Comparison of ENCODE assay signal across 22 mouse cellular contexts in the genomic region with DNA sequence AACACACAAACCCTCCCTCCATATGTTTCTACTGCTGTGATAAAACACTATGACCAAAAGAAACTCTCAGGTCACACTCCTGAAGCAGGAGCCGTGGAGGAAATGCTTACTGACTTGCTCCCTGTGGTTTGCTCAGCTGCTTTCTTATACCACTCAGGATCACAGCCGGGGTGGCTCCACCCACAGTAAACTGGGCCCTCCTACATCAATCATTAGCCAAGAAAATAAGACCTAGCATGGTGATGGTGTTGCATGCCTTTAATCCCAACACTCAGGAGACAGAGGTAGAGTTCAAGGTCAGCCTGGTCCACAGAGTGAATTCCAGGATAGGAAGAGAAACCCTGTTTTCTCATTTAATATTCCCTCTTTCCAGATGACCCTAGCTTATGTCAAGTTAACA. TPM values are rescaled to one million over a fixed set of nuclear protein-coding genes. Genes with fewer than 3 reads are reported as not detected.
A peak's percentile ranks its signal among the peaks of the same experiment; 100 is the strongest.
DNase-seq lines count a peak whose midpoint lies in the region; ATAC-seq lines count a peak whose summit lies in the region.
"Had no signal": no experiment of that assay in that cellular context is flagged by ENCODE, and none has a peak within 500 bp of the region (broad histone marks: within the 10 kb centered on the region; RNA-seq: fewer than 3 reads in every experiment).

No protein-coding gene starts in this region.

- DNase-seq in ES-CJ7 (ENCODE audit: low read depth, low spot score) = peak; percentile 66
- DNase-seq in ZHBTc4 (ENCODE audit: low read depth, low spot score) = peak; percentile 72
- DNase-seq in kidney, adult 9 months = peak; percentile 69
- DNase-seq in forebrain, embryonic 10.5 days (ENCODE audit: extremely low spot score, low spot score) = no peak
- no peak for DNase-seq in layer of hippocampus, adult 11-12 months (ENCODE audit: low spot score)
- DNase-seq in testis, postnatal 14 days (ENCODE audit: low spot score) = no peak
- DNase-seq: adrenal gland, adult 2 months; cerebellum, adult 11 months; cerebellum, postnatal 25 days; embryo, embryonic 11 days; gastrocnemius, adult 2 months; heart, postnatal 14 days; liver, embryonic 13.5 days; right cerebral cortex, postnatal 4 days; thymus, adult 18-20 months had no signal

- H3K27ac ChIP-seq in stomach, embryonic 14.5 days (ENCODE audit: low read length) = no peak overlapping the region; the same call in 1 of the 2 replicates
- H3K27ac ChIP-seq in forebrain, embryonic 10.5 days = no peak overlapping the region
- H3K27ac ChIP-seq in forebrain, embryonic 15.5 days (replicated peaks) = no peak overlapping the region
- H3K27ac ChIP-seq: gastrocnemius, adult 2 months; hindbrain, embryonic 12.5 days; liver, embryonic 13.5 days; lung, embryonic 15.5 days; macrophage; midbrain, embryonic 10.5 days had no signal

- no peak overlapping the region for H3K4me2 ChIP-seq in stomach, embryonic 14.5 days (replicated peaks; ENCODE audit: low read depth, low read length)
- H3K4me2 ChIP-seq in forebrain, embryonic 15.5 days (replicated peaks) = no peak overlapping the region
- H3K4me2 ChIP-seq: heart, embryonic 11.5 days; hindbrain, embryonic 12.5 days; liver, embryonic 13.5 days; lung, embryonic 15.5 days had no signal

- H3K9ac ChIP-seq in stomach, embryonic 14.5 days (replicated peaks; ENCODE audit: low read depth, low read length) = no peak overlapping the region
- H3K9ac ChIP-seq in forebrain, embryonic 15.5 days (replicated peaks) = no peak overlapping the region
- H3K9ac ChIP-seq: hindbrain, embryonic 12.5 days; liver, embryonic 13.5 days; lung, embryonic 15.5 days had no signal

- H3K36me3 ChIP-seq in stomach, embryonic 14.5 days (ENCODE audit: control insufficient read depth, insufficient read depth, low read length) = peaks cover 24% of the 10 kb centered on the region
- H3K36me3 ChIP-seq in forebrain, embryonic 10.5 days (replicated peaks) = peaks cover 88% of the 10 kb centered on the region
- H3K36me3 ChIP-seq in forebrain, embryonic 15.5 days = peaks cover 8% of the 10 kb centered on the region; the same call in 1 of the 2 replicates

- 0 out of 2 replicates have a peak, but pooled peaks have one; percentile 46 for ATAC-seq in stomach, embryonic 14.5 days (ENCODE audit: insufficient number of reproducible peaks, insufficient read depth, low FRiP score, low read depth)
- ATAC-seq in forebrain, embryonic 15.5 days (replicated peaks) = no peak

- H3K9me3 ChIP-seq in stomach, embryonic 14.5 days (ENCODE audit: control insufficient read depth, low read depth, low read length) = no peaks in the 10 kb centered on the region
- no peaks in the 10 kb centered on the region for H3K9me3 ChIP-seq in forebrain, embryonic 10.5 days
- no peaks in the 10 kb centered on the region for H3K9me3 ChIP-seq in forebrain, embryonic 15.5 days
- H3K9me3 ChIP-seq: hindbrain, embryonic 12.5 days; liver, embryonic 13.5 days; lung, embryonic 15.5 days; midbrain, embryonic 10.5 days had no signal

- no peaks in the 10 kb centered on the region for H3K4me1 ChIP-seq in stomach, embryonic 14.5 days (ENCODE audit: control insufficient read depth, insufficient read depth, low read length)
- no peaks in the 10 kb centered on the region for H3K4me1 ChIP-seq in forebrain, embryonic 10.5 days
- no peaks in the 10 kb centered on the region for H3K4me1 ChIP-seq in forebrain, embryonic 15.5 days
- H3K4me1 ChIP-seq: hindbrain, embryonic 12.5 days; liver, embryonic 13.5 days; lung, embryonic 15.5 days; midbrain, embryonic 10.5 days had no signal

- no peaks in the 10 kb centered on the region for H3K27me3 ChIP-seq in stomach, embryonic 14.5 days (ENCODE audit: control insufficient read depth, insufficient read depth, low read length)
- no peaks in the 10 kb centered on the region for H3K27me3 ChIP-seq in forebrain, embryonic 10.5 days (ENCODE audit: poor library complexity, severe bottlenecking)
- no peaks in the 10 kb centered on the region for H3K27me3 ChIP-seq in forebrain, embryonic 15.5 days
- H3K27me3 ChIP-seq: hindbrain, embryonic 12.5 days; liver, embryonic 13.5 days; lung, embryonic 15.5 days had no signal

- 62% methylated on average over 2 of the region's 2 CpGs for WGBS in stomach, embryonic 14.5 days
- 82% methylated on average over 2 of the region's 2 CpGs for WGBS in forebrain, embryonic 10.5 days
- 83% methylated on average over 2 of the region's 2 CpGs for WGBS in forebrain, embryonic 15.5 days

- H3K4me3 ChIP-seq in stomach, embryonic 14.5 days (ENCODE audit: low read depth, low read length) = no peak overlapping the region
- H3K4me3 ChIP-seq in forebrain, embryonic 10.5 days = no peak overlapping the region
- no peak overlapping the region for H3K4me3 ChIP-seq in forebrain, embryonic 15.5 days
- H3K4me3 ChIP-seq: gastrocnemius, adult 2 months; hindbrain, embryonic 12.5 days; liver, embryonic 13.5 days; lung, embryonic 15.5 days; midbrain, embryonic 10.5 days had no signal

RNA-seq across cellular contexts. Expression of gene Snapc5, which starts 20.8 kb away (rescaled TPM):
- 27.9 and 28.0 TPM in 2 replicates for polyA plus RNA-seq in stomach, embryonic 14.5 days (2014; fragmentation: Nextera tagmentation; extraction: Ambion mirVana)
- polyA plus RNA-seq in forebrain, embryonic 10.5 days (2016; fragmentation: Nextera tagmentation; extraction: Ambion mirVana) = 35.6 and 38.1 TPM in 2 replicates
- polyA plus RNA-seq in forebrain, embryonic 15.5 days (2015; fragmentation: Nextera tagmentation; extraction: Ambion mirVana) = 35.4 and 39.0 TPM in 2 replicates

RNA-seq across cellular contexts. Expression of gene Rpl4, which starts 26.7 kb away (rescaled TPM):
- 1,335 and 1,376 TPM in 2 replicates for polyA plus RNA-seq in stomach, embryonic 14.5 days (2014; fragmentation: Nextera tagmentation; extraction: Ambion mirVana)
- polyA plus RNA-seq in forebrain, embryonic 10.5 days (2016; fragmentation: Nextera tagmentation; extraction: Ambion mirVana) = 1,283 and 1,312 TPM in 2 replicates
- 734 and 758 TPM in 2 replicates for polyA plus RNA-seq in forebrain, embryonic 15.5 days (2015; fragmentation: Nextera tagmentation; extraction: Ambion mirVana)

RNA-seq across cellular contexts. Expression of gene Zwilch, which starts 27.0 kb away (rescaled TPM):
- 30.7 and 32.3 TPM in 2 replicates for polyA plus RNA-seq in stomach, embryonic 14.5 days (2014; fragmentation: Nextera tagmentation; extraction: Ambion mirVana)
- polyA plus RNA-seq in forebrain, embryonic 10.5 days (2016; fragmentation: Nextera tagmentation; extraction: Ambion mirVana) = 47.5 and 49.3 TPM in 2 replicates
- 8.8 and 11.7 TPM in 2 replicates for polyA plus RNA-seq in forebrain, embryonic 15.5 days (2015; fragmentation: Nextera tagmentation; extraction: Ambion mirVana)

RNA-seq across cellular contexts. Expression of gene Uchl4, which starts 35.1 kb away (rescaled TPM):
- 4.8 and 5.0 TPM in 2 replicates for polyA plus RNA-seq in stomach, embryonic 14.5 days (2014; fragmentation: Nextera tagmentation; extraction: Ambion mirVana)
- polyA plus RNA-seq in forebrain, embryonic 10.5 days (2016; fragmentation: Nextera tagmentation; extraction: Ambion mirVana) = 3.6 and 4.4 TPM in 2 replicates
- polyA plus RNA-seq in forebrain, embryonic 15.5 days (2015; fragmentation: Nextera tagmentation; extraction: Ambion mirVana) = 1.8 and 2.0 TPM in 2 replicates
- polyA plus RNA-seq: adrenal gland, adult 2 months had no signal

RNA-seq across cellular contexts. Expression of gene Map2k1, which starts 53.5 kb away (rescaled TPM):
- polyA plus RNA-seq in stomach, embryonic 14.5 days (2014; fragmentation: Nextera tagmentation; extraction: Ambion mirVana) = 77.4 and 79.3 TPM in 2 replicates
- polyA plus RNA-seq in forebrain, embryonic 10.5 days (2016; fragmentation: Nextera tagmentation; extraction: Ambion mirVana) = 74.9 and 81.7 TPM in 2 replicates
- polyA plus RNA-seq in forebrain, embryonic 15.5 days (2015; fragmentation: Nextera tagmentation; extraction: Ambion mirVana) = 46.0 and 47.8 TPM in 2 replicates

Comparison
In these comparisons a context has a peak if more than half of its experiments do, and no peak if none do; other contexts are left out.
1. DNase-seq: peak in ES-CJ7 (single experiment), ZHBTc4 (single experiment) and kidney, adult 9 months (single experiment); none in forebrain, embryonic 10.5 days (single experiment), layer of hippocampus, adult 11-12 months (single experiment) and testis, postnatal 14 days (single experiment).